In the genomic region with DNA sequence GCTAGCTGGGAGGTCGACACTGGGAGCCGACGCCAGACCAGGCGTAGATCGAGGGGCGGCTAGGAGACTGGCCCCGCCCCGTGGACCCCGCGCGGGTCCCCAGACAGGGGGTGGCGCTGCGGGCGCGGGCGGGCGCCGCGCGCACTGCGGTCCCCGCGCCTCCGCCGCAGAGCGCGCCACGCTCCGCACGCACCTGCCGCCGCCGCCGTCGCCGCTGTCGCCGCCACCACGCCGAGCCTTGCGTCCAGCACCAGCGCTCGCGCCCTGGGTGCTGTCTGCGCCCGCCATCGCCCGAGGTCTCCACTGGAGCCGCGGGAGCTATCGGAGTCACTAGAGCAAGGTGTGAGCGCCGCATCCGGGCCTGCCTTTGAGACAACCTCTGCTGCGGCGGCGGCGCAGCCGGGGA, we compare ENCODE assay signal across 8 mouse cellular contexts. TPM values are rescaled to one million over a fixed set of nuclear protein-coding genes. Genes with fewer than 3 reads are reported as not detected.
DNase-seq lines count a peak whose midpoint lies in the region; ATAC-seq and TF ChIP-seq lines count a peak whose summit lies in the region.

Gene Rnf208, plus strand, starts transcription at position 155 of the 406 bp plus-strand sequence.
Gene Cysrt1, minus strand, starts transcription at position 352 of the 406 bp plus-strand sequence.

- no peak for TF ChIP-seq CTCF in G1E (IDR thresholded peaks at IDR 0.05; ENCODE audit: low read depth, low read length)
- TF ChIP-seq CTCF in intestine, postnatal 0 days (IDR thresholded peaks at IDR 0.05; ENCODE audit: low read depth): no peak

- peak within 1 kb of the TSS; percentile 99 for H3K4me2 ChIP-seq in kidney, embryonic 15.5 days
- peak within 1 kb of the TSS; percentile 93 for H3K4me2 ChIP-seq in intestine, postnatal 0 days (replicated peaks; ENCODE audit: low read depth)
- peak within 1 kb of the TSS; percentile 98 for H3K4me2 ChIP-seq in neural tube, embryonic 11.5 days (ENCODE audit: low read depth)

- H3K36me3 ChIP-seq in kidney, embryonic 15.5 days: peaks cover 13% of the 10 kb centered on the region
- peaks cover 41% of the 10 kb centered on the region for H3K36me3 ChIP-seq in G1E (replicated peaks)
- peaks cover under 1% of the 10 kb centered on the region; the same call in 1 of the 2 replicates for H3K36me3 ChIP-seq in intestine, postnatal 0 days (ENCODE audit: control insufficient read depth, insufficient read depth)
- no peaks in the 10 kb centered on the region for H3K36me3 ChIP-seq in neural tube, embryonic 11.5 days (ENCODE audit: control insufficient read depth, insufficient read depth, low read length)

- WGBS in kidney, embryonic 15.5 days: 0% methylated on average over 53 of the region's 59 CpGs
- under 1% methylated on average over 50 of the region's 59 CpGs for WGBS in intestine, postnatal 0 days
- WGBS in neural tube, embryonic 11.5 days: under 1% methylated on average over 52 of the region's 59 CpGs

- H3K4me1 ChIP-seq in kidney, embryonic 15.5 days: peaks cover 33% of the 10 kb centered on the region
- H3K4me1 ChIP-seq in G1E (ENCODE audit: insufficient read depth, low read depth, low read length): peaks cover 82% of the 10 kb centered on the region
- peaks cover 9% of the 10 kb centered on the region; the same call in 1 of the 2 replicates for H3K4me1 ChIP-seq in intestine, postnatal 0 days (replicated peaks; ENCODE audit: control insufficient read depth, insufficient read depth, low read length)
- peaks cover 18% of the 10 kb centered on the region for H3K4me1 ChIP-seq in neural tube, embryonic 11.5 days (ENCODE audit: control insufficient read depth, insufficient read depth, low read length)

- H3K27ac ChIP-seq in kidney, embryonic 15.5 days: peak within 1 kb of the TSS; percentile 78
- peak within 1 kb of the TSS; percentile 74 for H3K27ac ChIP-seq in intestine, postnatal 0 days (ENCODE audit: low read depth, low read length)
- H3K27ac ChIP-seq in neural tube, embryonic 11.5 days (ENCODE audit: low read depth, low read length): 0 out of 2 replicates have a peak within 1 kb of the TSS, but pooled peaks have one; percentile 3

- no peak for ATAC-seq in kidney, embryonic 15.5 days (replicated peaks; ENCODE audit: low FRiP score)
- ATAC-seq in G1E (ENCODE audit: extremely low read depth, insufficient number of reproducible peaks, low FRiP score, poor library complexity, severe bottlenecking): no peak
- ATAC-seq in intestine, postnatal 0 days: no peak
- ATAC-seq in neural tube, embryonic 11.5 days (ENCODE audit: insufficient read depth, low FRiP score, low TSS enrichment): peak; percentile 29; the same call in 1 of the 2 replicates

- DNase-seq in kidney, adult 9 months: no peak
- no peak for DNase-seq in G1E (ENCODE audit: low spot score)
- peak; percentile 39 for DNase-seq in embryo, embryonic 10.5 days (ENCODE audit: low spot score)
- peak; percentile 56 for DNase-seq in neural tube, embryonic 11.5 days (ENCODE audit: low spot score)
- no peak for DNase-seq in spleen, postnatal 10 days (ENCODE audit: low spot score in 2 of 2)
- no peak for DNase-seq in Muller cell, postnatal 12 days (ENCODE audit: inconsistent ontology term)

- no peaks in the 10 kb centered on the region for H3K9me3 ChIP-seq in kidney, embryonic 15.5 days (replicated peaks)
- no peaks in the 10 kb centered on the region for H3K9me3 ChIP-seq in G1E (replicated peaks)
- H3K9me3 ChIP-seq in intestine, postnatal 0 days (ENCODE audit: control insufficient read depth): no peaks in the 10 kb centered on the region
- no peaks in the 10 kb centered on the region for H3K9me3 ChIP-seq in neural tube, embryonic 11.5 days (ENCODE audit: control insufficient read depth, low read length)

- peaks cover 28% of the 10 kb centered on the region for H3K27me3 ChIP-seq in kidney, embryonic 15.5 days
- peaks cover 43% of the 10 kb centered on the region for H3K27me3 ChIP-seq in G1E (ENCODE audit: insufficient read depth, low read length)
- 0 out of 2 replicates have a peak, but pooled peaks cover 3% of the 10 kb centered on the region for H3K27me3 ChIP-seq in intestine, postnatal 0 days (replicated peaks; ENCODE audit: control insufficient read depth, insufficient read depth, low read length)
- H3K27me3 ChIP-seq in neural tube, embryonic 11.5 days (ENCODE audit: control insufficient read depth, insufficient read depth, low read length): peaks cover 19% of the 10 kb centered on the region

- H3K4me3 ChIP-seq in kidney, embryonic 15.5 days (replicated peaks): peak within 1 kb of the TSS; percentile 62
- H3K4me3 ChIP-seq in G1E (ENCODE audit: low read depth, low read length): peak within 1 kb of the TSS; percentile 69
- peak within 1 kb of the TSS; percentile 49 for H3K4me3 ChIP-seq in intestine, postnatal 0 days (ENCODE audit: low read depth, low read length)
- H3K4me3 ChIP-seq in neural tube, embryonic 11.5 days (ENCODE audit: low read depth, low read length): peak within 1 kb of the TSS; percentile 54

- H3K9ac ChIP-seq in kidney, embryonic 15.5 days: peak within 1 kb of the TSS; percentile 63
- peak within 1 kb of the TSS; percentile 75 for H3K9ac ChIP-seq in intestine, postnatal 0 days (ENCODE audit: low read depth, low read length)
- H3K9ac ChIP-seq in neural tube, embryonic 11.5 days (ENCODE audit: low read length): peak within 1 kb of the TSS; percentile 76

RNA-seq across cellular contexts. Expression of gene Rnf208, which starts in this region (rescaled TPM):
- 20.7 and 21.8 TPM in 2 replicates for polyA plus RNA-seq in kidney, embryonic 15.5 days (2015; fragmentation: Nextera tagmentation; extraction: Ambion mirVana)
- 14.7 and 18.4 TPM in 2 replicates for total RNA-seq in G1E (2014; fragmentation: Nextera tagmentation)
- 0.22 and 0.41 TPM in 2 replicates for total RNA-seq in G1E (2017)
- polyA plus RNA-seq in G1E (2012): 54.7 and 72.0 TPM in 2 replicates
- polyA plus RNA-seq in intestine, postnatal 0 days (2015; fragmentation: Nextera tagmentation; extraction: Ambion mirVana): 51.9 and 59.4 TPM in 2 replicates
- 29.9 and 34.0 TPM in 2 replicates for polyA plus RNA-seq in neural tube, embryonic 11.5 days (2014; fragmentation: Nextera tagmentation; extraction: Ambion mirVana)

RNA-seq across cellular contexts. Expression of gene Cysrt1, which starts in this region (rescaled TPM):
- polyA plus RNA-seq in kidney, embryonic 15.5 days (2015; fragmentation: Nextera tagmentation; extraction: Ambion mirVana): 0.51 and 0.55 TPM in 2 replicates
- total RNA-seq in G1E (2014; fragmentation: Nextera tagmentation) (not detected in 2 replicates), G1E (2017) (not detected in 2 replicates)
- polyA plus RNA-seq in G1E (2012): not detected in 2 replicates
- 16.5 and 20.7 TPM in 2 replicates for polyA plus RNA-seq in intestine, postnatal 0 days (2015; fragmentation: Nextera tagmentation; extraction: Ambion mirVana)
- polyA plus RNA-seq in neural tube, embryonic 11.5 days (2014; fragmentation: Nextera tagmentation; extraction: Ambion mirVana): not detected in 2 replicates

Comparison
In these comparisons a context has a peak if more than half of its experiments do, and no peak if none do; other contexts are left out.
1. RNA of gene Cysrt1 (polyA plus RNA-seq): 16.5 to 20.7 TPM in intestine, postnatal 0 days; 0.51 to 0.55 TPM in kidney, embryonic 15.5 days, not detected in neural tube, embryonic 11.5 days and not detected in G1E; every median in the first group is over 10 times any median in the second.
2. H3K27ac ChIP-seq: peak in every context shown above with its lines; median percentile 78 in kidney, embryonic 15.5 days; 74 in intestine, postnatal 0 days; 3 in neural tube, embryonic 11.5 days.
3. DNase-seq: peak in embryo, embryonic 10.5 days (single experiment) and neural tube, embryonic 11.5 days (single experiment); none in kidney, adult 9 months (single experiment), G1E (single experiment), spleen, postnatal 10 days (0 of 2) and Muller cell, postnatal 12 days (single experiment).
4. Peak in every context shown above with its lines, with median percentiles within 50 percentile points of each other: H3K4me2 ChIP-seq, H3K4me3 ChIP-seq and H3K9ac ChIP-seq.